Mouse (Mus musculus): ENCODE results near the gene Rgs6. TPM values are rescaled to one million over a fixed set of nuclear protein-coding genes. Genes with fewer than 3 reads are reported as not detected.

Rgs6 gene
- 0.69 and 0.77 TPM in 2 replicates for polyA plus RNA-seq (2012; rRNA removed; ENCODE audit: low replicate concordance)

DNA sequence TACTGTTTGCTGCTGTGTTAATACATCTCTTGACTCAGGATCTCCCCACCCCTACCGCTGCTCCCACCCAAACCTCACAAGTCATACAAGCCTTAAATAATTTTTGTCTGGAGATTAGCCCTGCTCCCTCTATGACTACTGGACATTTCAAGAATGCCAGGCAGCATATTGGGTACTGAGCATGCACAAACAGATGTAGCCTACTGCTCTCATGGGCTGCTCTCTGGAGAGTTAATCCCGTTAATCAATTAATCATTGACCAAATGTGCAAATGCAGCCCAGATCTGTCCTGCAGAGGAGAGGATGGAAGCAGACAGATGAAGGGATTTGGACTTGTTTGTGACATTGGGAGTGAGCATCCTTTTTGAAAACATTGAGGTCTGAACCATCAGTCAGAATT is at the start of gene Rgs6:
TSS of gene Rgs6 (plus strand) at position 276 of the 400 bp plus-strand sequence.

Measured in duodenum, adult 2 months (tissue).